Mouse (Mus musculus): ENCODE data around the gene Rprd1b.

GRCm38 (mm10) chr2:158115838-158116453 lies 87.6 kb downstream of the Rprd1b start:
- no peak for TF ChIP-seq CTCF (IDR thresholded peaks at IDR 0.05; ENCODE audit: insufficient read depth, low read depth, low read length)
- TF ChIP-seq POLR2A (IDR thresholded peaks at IDR 0.05; ENCODE audit: insufficient read depth, low read depth, low read length): no peak
